Mouse (Mus musculus) heart, adult 18-20 months (tissue): ENCODE data around the gene Lpp. TPM values are rescaled to one million over a fixed set of nuclear protein-coding genes. Genes with fewer than 3 reads are reported as not detected.

Source experiments
- DNase-seq, 2 experiments: peaks; one replicate each; pipeline ENCODE4 v3.0.0; 2021 to 2022; ENCODE audit warnings: mixed read lengths in 1 of 2
- total RNA-seq, 2 experiments: library from RNA; stranded (reverse); gene quantifications; 2 replicates each; pipeline ENCODE4 v1.2.3; 2021

The Lpp gene
- total RNA-seq, 2 experiments from 2014 or later = 20.7 to 25.2 TPM

DNA sequence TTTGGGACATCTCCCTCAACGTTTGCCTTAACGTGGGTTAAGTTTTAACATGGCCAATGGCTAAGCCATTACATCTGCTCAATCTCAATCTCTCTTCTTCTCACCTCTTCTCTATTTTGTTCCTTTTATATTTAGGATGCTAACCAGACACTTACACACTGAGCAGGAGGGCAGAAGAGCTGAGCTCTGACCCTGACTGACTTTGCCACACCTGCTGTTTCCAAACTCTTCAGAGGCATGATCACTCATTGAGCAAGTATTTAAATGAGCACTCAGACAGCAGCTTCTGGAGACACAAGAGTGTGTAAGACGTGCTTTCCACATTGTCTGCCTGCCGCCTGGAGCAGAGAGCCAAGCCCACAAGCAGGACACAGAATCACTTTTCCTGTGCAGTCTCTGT, 77.7 kb downstream of the Lpp start:
- no peak for DNase-seq

- DNase-seq = no peak
Observed at GRCm38 (mm10) chr16:24471801-24472200, 78.5 kb downstream of the Lpp start.

GRCm38 (mm10) chr16:24473966-24474365, 80.7 kb downstream of the Lpp start:
- no peak for DNase-seq

- no peak for DNase-seq
Observed at GRCm38 (mm10) chr16:24474781-24475180, 81.5 kb downstream of the Lpp start.

DNA sequence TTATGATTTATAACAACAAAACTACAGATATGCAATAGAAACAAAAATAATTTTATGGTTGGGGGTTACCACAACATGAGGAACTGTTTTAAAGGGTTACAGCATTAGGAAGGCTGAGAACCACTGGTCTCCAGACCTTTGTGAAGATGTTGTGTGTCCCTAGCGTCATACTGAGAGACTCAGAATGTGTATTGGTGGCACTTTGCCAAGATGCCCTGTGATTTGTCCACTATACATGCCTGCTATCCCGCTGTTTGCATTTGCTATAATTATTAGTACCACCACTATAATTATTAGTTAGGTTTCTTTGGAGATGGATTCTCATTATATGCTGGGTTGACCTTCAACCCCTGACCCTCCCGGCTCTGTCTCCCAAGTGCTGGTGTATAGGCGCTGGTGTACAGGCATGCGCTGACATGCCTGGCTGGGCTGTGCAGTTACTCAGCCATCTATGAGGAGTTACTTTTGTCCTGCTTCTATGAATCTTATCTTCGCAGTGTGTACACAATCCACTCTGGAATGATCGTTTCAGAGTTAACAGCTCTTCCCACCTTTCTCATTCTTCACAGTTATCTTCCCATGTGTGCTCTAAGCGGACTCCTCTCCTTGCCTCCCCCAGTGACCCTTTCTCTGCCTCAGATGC, 82.1 kb downstream of the Lpp start:
- DNase-seq = no peak

DNA sequence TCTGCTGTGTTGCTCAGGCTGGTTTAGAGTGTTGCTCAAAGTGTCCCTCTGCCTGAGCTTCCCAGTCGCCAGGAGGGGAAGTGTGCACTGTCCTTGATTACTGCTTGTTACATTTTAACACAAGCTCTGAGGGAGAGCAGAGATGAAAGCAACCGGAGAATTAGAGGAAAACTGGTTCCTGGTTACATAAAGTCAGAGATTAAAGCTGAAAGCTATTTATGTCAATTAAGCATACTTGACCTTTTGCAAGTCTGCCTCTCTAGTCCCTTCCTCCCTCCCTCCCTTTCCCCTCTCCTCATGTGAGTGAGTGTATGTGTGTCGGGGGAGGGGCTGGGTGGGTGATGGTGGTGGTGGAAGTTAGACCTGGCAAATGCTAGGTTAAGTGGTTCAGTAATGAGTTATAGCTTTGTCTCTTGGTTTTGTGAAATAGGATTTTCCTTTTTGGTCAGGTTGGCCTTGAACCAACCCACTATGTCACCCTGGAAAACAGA, 83.6 kb downstream of the Lpp start:
- no peak for DNase-seq

- no peak for DNase-seq
Observed at GRCm38 (mm10) chr16:24478006-24478405, 84.7 kb downstream of the Lpp start.

DNA sequence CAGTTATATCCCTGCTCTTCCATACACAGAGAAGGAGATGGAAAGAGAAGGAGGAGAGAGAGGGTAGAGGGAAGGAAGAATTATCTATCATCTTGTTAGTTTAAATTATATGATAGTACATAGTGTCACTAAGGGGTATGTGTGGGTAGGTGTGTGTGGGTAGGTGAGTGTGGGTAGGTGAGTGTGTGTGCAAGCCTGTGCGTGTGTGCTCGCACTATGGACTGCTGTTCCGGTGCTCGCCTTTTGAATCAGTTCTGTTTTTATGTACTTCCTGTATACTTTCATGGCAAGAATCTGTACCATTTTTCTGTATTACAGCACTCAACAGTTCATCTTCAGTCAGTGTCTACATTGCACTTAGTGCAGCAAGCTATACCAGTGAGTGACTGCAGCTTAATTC, 85.5 kb downstream of the Lpp start:
- DNase-seq = no peak

DNA sequence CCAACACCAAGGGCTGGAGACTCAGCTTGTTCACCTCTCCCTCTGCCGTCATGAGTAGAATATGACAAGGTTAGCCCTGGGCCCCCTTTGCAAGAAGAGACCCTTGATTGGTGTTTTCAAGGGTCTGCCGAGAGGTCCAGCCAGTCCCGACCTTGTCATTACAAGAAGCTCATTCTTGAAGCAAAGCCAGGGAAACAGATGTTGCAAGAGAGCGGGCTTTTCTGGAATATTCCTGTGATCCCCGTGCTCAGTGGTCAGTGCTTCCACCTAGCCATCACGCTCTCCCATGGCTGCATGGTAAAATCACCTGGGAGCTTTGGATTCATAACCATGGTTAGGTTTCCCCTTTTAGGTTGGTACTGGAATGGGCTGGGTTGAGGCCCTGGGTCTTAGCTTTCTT, 89.3 kb downstream of the Lpp start:
- no peak for DNase-seq

- DNase-seq = peak; percentile 76 to 83
Observed at GRCm38 (mm10) chr16:24483527-24484101, 90.3 kb downstream of the Lpp start.

- peak; percentile 85 to 88 for DNase-seq
Observed at GRCm38 (mm10) chr16:24487782-24488241, 94.5 kb downstream of the Lpp start.

DNA sequence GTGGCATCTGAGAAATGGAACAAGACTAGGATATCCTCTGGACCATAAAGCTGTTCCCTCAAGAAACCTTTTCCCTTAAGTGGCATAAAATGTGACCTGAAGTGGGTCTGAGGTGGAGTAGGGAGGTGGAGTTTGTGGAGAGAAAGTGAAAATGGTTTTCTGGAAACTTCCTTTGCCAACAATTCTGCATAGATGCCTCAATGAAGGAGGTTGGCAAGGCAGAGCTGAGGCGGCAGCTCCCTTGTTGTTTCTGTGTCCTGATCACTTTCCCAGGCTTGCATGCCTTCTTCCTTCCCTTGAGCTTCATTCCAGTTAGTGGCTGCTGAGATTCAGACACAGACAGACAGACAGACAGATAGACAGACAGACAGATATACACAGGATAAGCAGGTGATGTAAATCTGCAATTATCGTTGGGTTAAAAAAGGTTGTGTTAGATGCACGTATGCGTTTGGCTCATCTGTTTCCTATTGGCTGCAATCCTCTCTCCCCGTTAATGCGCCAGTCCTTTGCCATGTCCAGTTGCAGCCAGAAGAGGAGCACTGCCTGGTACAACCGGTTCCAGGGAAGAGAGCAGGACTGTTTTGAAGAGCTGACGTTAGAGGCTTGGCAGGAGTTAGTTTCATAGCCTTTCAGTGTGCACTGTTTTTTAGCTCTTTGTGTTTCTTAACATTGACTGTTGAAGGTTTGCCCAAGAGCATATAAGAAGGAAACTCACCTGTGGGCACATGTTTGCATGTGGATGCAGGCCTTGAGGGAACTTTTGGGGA, 96.4 kb downstream of the Lpp start:
- DNase-seq = no peak

- peak; percentile 58 to 60 for DNase-seq
Observed at GRCm38 (mm10) chr16:24490751-24491485, 97.6 kb downstream of the Lpp start.

GRCm38 (mm10) chr16:24491486-24491758, 98.1 kb downstream of the Lpp start:
- DNase-seq = no peak

- peak; percentile 71 to 74 for DNase-seq
Observed at GRCm38 (mm10) chr16:24492194-24492940, 99.1 kb downstream of the Lpp start.

GRCm38 (mm10) chr16:24494531-24494930, 101.2 kb downstream of the Lpp start:
- peak in 1 of 2 experiments; percentile 38 for DNase-seq

- DNase-seq = peak in 1 of 2 experiments; percentile 54
Observed at GRCm38 (mm10) chr16:24495461-24495860, 102.2 kb downstream of the Lpp start.

DNA sequence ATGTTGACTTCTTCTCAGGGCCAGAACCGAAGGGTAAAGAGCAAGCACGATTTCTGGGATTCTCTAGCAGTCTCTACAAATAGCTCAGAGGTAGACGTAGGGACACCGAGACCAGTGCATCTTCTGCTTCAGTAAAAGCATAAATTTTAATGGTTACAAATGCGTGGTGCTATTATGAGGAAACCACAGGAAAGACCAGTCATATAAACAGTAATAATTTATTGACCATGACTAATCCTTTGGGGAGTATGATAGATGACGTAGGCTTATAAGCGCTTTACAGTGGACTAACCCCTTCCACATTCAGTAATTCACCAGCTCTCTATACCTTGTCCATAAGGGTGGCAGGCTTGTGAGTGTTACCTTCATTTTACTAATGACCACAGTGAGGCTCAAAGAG, 103.3 kb downstream of the Lpp start:
- no peak for DNase-seq

DNA sequence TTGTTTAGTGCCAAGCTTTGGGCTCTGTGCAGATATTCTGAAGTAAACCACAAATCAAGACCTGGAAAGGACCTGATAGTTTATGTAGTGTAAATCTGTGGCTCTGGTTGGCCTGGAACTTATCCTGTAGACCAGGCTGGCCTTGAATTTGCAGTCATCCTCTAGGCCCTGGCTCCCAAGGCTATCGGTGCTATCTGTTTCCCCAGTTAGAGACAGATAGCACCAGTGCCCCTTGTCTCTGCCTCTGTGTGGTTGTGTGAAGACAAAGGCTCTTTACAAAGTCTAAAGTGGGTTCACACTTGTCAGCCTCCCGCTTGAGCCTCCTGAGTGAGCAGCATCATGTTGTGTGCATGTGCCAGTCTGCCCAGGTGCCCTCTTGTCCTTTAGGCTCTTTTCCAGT, 104.1 kb downstream of the Lpp start:
- DNase-seq = no peak

GRCm38 (mm10) chr16:24498103-24498659, 104.9 kb downstream of the Lpp start:
- DNase-seq = no peak

- no peak for DNase-seq
Observed at GRCm38 (mm10) chr16:24501197-24501596, 107.9 kb downstream of the Lpp start.
